Mouse (Mus musculus): ENCODE results near the gene Hils1. TPM values are rescaled to one million over a fixed set of nuclear protein-coding genes. Genes with fewer than 3 reads are reported as not detected.
A peak's percentile ranks its signal among the peaks of the same experiment; 100 is the strongest.
"Not testable (repeated sequence)": the region's sequence is repeated elsewhere in the genome, so short reads cannot be mapped to it uniquely, and the experiment has no call there.

The Hils1 gene
- total RNA-seq, 2 experiments from 2014 or later, result not detected

DNA sequence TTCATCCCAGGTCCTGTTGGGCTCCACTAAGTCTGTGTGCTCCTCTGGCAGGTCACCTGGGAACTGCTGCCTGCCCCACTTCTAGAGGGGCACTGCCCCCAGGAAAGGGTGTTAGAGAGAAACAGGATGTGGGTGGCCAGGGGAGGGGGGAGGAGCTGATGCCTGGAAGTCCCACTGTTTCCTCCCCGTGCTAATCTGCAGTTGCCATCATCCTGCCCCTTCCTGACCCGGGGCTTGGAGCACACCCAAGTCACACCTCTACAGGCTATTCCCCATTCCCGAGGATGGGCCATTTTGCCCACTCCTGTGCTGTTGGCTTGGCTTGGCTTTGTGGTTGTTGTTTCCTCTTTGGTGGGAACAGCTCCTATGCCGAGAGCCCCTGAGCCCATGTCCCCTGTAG lies 33.2 kb downstream of the Hils1 start:
- intact Hi-C loops (cut with DNase I), result no loop called here
- DNase-seq, result peak in 1 of 2 experiments; percentile 34

DNA sequence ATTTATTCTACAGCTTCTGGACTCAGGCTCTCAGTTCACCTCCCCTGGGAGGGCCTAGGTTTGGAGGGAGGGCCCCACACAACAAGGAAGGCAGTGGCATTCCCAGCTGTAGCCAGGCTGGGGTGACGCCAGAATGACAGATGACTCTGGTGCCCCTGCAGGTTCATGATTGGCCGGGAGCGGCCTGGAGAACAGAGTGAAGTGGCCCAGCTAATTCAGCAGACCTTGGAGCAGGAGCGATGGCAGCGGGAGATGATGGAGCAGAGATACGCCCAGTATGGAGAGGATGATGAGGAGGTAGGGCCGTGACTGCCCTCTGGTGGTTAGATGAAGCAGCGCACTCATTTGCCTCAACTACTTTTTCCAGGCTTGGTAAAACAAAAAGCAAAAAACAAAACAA lies 33.7 kb downstream of the Hils1 start:
- DNase-seq, result peak; percentile 36 to 74
- intact Hi-C loops (cut with DNase I), result no loop called here

DNA sequence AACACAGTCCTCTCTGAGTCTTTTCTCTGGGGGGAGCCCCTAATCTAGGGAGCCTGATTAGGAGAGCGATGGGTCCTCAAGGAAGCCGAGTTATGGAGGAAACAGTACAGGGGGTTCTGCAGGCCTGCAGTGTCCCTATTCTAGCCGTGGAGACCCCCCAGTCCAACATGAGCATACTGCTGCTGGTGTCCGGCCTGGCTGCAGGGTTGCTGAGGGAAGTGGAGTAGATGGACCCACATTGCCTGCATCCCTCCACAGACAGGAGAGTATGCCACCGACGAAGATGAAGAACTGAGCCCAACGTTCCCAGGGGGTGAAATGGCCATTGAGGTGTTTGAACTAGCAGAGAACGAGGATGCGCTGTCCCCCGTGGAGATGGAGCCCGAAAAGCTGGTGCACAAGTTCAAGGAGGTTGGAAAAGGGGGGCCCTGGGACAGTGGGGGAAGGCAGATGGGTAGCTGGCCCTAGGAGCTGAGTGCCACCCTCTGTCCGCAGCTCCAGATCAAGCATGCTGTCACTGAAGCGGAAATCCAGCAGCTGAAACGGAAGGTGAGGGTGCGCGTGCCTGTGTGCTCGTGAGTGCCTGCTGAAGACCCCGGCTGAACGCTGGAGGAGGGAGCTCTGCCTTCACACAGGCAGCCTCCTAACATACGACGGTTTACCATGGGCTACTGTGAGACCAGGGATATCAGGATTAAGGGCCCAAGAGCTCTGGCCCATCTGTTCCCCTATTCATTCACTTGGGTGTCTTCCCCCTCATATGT lies 34.4 kb downstream of the Hils1 start:
- intact Hi-C loops (cut with DNase I), result no loop called here
- DNase-seq, result no peak

DNA sequence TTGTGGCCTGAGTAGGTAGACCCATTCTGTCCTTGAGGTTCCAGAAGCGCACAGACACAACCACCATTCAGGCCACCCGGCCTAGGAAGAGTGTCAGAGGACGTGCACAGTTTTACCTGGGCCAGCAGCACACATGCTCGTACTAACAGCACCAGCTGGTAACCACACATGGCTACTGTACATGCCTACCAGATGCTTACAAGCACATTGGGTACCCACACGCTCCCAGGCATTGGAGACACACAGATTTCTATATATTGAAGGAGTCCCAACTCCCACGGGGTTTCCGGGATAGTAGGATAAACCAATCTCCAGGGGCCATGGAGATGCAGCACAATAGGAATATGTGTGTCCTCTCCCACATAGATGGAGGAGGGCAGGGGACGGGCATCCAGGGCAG lies 35.3 kb downstream of the Hils1 start:
- no peak for DNase-seq
- intact Hi-C loops (cut with DNase I), result no loop called here

DNA sequence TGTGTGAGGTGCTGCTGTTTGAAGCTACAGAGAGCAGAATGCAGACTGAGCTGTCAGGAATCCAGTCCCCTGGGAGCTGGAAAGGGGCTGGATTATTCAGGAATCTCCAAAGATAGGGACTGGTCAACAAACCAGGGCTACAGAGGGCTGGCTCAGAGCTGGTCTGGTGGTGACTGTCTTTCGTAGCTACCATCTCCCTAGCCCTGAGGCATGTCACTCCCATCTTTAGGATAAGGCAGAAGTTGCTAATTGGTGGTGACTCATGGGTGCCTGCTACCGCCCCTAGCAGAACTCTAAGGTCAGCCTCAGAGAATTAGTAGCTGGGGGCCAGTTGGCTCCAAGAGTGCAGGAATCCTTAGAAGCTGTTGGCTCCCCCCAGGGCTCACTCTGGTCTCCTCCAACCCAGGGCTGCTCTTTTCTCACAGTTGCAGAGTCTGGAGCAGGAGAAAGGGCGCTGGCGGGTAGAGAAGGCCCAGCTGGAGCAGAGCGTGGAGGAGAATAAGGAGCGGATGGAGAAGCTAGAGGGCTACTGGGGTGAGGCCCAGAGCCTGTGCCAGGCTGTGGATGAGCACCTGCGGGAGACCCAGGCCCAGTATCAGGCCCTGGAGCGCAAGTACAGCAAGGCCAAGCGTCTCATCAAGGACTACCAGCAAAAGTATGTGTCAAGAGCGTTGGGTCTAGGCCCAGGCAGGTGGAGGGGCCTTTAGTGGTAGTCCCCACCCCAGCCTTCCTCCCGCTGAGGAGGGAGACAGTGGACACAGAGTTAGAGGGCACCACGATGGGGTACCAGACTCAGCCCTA lies 36.9 kb downstream of the Hils1 start:
- no peak for DNase-seq
- intact Hi-C loops (cut with DNase I), result no loop called here

DNA sequence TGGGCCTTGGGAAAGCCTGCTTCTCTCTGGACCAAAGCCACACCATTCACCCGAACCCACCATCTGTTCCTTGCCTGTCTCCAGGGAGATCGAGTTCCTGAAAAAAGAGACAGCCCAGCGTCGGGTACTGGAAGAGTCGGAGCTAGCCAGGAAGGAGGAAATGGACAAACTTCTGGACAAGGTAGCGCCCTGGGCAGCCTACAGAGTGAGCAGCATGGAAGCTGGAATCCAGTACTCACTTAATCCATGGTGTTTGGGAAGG lies 37.5 kb downstream of the Hils1 start:
- no peak for DNase-seq
- intact Hi-C loops (cut with DNase I), result no loop called here

DNA sequence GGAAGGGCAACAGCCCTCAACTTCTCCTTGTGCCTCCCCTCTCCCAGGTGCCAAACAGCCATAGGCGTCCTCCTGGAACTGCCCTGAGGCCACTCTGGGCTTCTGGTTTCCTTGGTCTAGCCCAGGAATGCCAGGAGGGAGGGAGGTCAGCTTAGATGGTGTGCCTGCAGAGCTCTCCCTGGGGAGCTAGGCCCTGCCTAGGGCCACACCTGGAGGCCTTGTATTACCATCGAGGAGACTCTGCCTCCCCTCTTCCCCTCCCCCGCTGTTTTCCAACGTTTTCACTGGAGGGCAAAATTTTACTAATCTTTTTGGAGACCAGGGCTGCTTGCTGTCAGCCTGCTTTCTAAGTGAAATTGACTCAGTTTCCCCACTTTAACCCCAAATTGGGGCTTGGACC lies 38.6 kb downstream of the Hils1 start:
- intact Hi-C loops (cut with DNase I), result no loop called here
- no peak for DNase-seq

DNA sequence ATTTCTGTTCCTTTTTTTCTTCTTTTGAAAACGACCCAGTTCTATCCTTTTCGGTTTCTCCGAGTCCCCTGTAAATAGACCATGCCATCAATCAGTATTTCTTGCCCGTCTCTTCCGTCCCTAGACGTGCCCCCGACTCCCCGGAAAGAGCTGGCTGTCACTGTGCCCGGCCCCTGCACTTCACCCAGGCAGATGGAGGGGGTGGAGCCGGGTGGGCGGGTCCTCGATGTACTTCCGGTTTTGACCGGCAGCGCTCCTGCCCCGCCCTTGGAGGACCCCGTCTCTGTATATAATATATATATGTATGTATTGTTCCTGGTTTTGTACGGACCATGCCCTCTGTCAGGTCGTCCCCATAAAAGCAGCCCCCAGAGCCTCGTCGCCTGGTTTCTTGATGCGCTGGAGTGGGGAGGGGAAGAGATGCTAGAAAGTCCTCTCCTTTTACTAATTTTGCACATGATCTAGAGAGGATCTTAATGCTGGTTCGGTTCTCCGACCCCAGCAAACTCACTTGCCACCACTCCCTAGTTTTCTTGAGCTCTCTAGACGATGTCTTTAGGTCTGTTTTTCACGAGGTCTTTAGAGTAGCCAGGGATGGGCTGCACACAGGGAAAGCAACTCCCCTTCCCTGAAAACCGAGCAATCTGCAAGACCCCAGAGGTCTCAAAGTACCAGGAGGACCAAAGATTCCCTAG lies 39.3 kb downstream of the Hils1 start:
- DNase-seq, result peak; percentile 66 to 79
- intact Hi-C loops (cut with DNase I), result no loop called here

DNA sequence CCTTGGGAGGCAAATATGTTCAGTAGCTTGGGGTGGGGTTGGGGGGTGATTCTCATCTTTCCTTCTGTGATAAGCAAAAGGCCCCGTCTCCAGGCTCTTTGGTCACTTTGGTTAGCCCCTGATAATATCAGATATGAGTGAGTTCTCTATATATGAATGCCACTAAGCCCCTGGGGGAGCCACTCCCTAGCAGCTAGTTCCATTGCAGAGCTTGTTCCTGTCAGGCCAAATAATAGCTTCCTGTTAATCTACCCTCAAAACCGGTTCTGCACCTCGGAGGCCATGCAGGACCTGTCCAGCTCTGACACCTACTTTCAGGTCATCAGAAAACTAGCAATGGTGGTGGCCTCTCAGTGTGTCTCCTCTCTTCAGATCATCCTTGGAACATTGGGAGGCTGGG lies 40.0 kb downstream of the Hils1 start:
- intact Hi-C loops (cut with DNase I), result no loop called here
- DNase-seq, result no peak

DNA sequence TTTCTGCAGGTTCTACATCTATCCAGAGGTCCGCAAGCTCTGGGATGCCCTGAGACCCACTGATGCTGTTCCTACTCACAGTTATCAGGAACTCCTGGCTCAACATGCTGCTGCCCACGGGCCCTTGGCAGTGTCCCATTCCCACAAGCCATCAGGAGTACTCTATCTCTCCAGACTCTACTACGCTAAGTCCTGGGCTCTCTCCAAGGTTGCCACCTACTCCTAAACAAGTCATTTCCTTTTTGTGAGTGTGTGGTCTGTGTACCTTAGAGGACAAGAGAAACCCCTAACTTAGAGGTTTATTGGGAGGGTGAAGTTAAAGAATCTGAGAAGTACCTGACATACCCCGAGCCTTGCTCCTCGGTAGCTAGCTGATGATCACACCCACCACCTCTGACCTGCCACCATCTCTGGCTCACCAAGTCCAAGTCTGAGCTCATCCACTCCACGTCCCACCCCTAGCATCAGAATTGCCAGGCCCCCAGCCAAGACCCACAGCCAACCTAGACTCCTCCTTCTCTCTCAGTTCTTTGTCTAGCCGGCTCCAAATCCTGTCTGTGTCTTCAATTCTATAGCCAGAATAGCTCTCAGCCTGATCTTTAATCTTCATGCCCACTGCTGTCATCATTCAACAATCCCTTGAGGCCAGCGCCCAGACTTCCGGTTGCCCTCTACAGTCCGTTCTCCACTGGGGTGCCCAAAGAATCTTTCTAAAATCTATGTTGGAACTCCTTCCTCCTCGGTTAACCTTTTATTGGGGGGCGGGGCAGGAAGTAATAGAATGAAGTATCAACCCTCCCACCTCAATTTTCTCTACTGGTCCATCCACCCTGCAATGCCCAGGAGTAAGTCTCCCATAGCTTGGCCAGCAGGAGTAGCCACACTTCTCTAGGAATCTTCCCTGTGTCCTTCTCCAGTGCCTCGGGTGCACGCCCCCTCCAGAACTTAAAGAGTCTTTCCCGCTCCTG lies 41.6 kb downstream of the Hils1 start:
- no peak for DNase-seq
- intact Hi-C loops (cut with DNase I), result no loop called here

DNA sequence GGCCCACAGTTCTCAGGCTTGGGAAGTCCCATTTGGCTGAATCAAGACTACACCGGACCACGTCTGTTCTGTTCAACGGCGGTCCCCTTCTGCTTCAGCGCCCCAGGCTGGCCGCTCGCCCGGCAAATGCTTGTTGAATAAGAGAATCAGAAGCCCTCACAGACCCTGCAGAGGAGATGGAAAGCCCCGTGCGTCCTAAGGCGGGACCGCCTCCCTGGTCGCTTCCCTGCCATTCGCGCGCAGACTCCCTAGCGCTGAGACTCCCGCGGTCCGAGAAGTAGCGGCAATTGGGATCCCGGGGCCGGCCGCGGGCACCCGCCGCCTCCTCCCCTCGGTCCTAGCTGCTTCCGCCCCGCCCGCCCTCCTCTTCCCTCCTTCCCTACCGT lies 42.2 kb downstream of the Hils1 start, which contains the start of gene Samd14:
Gene Samd14, plus strand, starts transcription at position 251 of the 386 bp plus-strand sequence.
- peak in 1 of 2 experiments; percentile 44 for DNase-seq
- intact Hi-C loops (cut with DNase I), result no loop called here

DNA sequence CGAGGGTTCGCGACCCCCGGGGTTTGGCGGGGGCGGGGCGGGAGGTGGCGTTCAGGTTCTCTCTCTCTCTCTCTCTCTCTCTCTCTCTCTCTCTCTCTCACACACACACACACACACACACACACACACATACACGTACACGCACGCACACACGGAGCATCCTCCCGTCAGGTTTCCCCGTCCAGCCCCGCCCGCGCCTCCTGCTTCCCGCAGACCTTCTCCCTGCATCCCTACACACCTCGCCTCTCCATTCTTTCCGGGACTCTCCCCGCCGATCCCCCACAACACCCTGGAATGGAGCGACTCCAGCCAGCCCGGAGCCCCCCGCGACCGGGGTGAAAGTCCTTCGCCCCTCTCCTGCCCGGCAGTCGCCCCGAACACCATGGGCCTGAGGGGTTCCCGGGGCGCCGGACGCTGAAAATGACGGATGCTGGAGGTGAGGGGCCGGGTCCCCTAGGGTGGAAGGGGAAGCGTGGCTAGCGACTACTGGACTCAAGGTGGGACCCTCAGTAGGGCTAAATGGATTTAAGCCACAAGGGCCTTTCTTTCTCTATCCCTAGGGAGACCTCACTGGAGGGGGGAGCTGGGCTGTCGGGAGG lies 42.8 kb downstream of the Hils1 start:
- no peak for DNase-seq
- intact Hi-C loops (cut with DNase I), result no loop called here

DNA sequence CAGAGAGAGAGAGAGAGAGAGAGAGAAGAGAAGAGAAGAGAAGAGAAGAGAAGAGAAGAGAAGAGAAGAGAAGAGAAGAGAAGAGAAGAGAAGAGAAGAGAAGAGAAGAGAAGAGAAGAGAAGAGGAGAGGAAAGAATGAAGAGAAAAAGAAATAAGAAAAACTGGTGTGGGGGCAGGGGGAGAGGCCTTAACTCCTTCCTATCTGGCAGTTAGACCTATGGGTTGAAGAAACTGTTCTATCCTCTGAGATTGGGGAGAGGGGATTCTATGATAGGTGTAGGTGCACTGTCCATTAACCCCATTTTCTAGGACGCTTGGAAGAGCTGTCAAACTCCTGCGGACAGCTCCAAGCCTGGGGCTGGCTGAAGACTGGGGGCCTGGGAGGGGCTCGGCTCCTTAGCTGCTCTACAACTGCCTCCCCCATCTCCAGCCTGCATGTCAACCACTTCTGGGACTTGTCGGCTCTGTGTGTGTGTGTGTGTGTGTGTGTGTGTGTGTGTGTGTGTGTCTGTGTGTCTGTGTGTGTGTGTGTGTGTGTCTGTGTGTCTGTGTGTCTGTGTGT lies 43.5 kb downstream of the Hils1 start:
- intact Hi-C loops (cut with DNase I); DNase-seq: not testable (repeated sequence)

DNA sequence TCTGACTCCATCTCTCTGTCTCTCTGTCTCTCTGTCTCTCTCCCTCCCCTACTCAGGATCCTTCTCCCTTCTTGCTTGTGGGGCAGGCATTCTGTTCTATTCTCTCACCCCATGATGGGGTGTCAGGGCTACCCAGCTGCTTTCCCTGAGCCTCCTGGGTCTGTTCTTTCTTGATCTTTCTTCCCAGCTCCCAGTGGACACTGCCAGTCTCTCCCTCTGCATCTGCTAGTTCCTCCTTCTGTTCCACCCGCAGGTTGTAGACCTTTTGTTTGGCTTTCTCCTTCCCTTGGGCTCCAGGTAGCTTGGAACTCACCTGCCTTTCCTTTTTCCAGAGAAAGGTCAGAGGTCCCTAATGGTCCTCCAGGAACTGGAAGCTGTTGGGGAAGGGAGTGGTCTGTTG lies 44.0 kb downstream of the Hils1 start:
- intact Hi-C loops (cut with DNase I), result no loop called here
- DNase-seq, result no peak

DNA sequence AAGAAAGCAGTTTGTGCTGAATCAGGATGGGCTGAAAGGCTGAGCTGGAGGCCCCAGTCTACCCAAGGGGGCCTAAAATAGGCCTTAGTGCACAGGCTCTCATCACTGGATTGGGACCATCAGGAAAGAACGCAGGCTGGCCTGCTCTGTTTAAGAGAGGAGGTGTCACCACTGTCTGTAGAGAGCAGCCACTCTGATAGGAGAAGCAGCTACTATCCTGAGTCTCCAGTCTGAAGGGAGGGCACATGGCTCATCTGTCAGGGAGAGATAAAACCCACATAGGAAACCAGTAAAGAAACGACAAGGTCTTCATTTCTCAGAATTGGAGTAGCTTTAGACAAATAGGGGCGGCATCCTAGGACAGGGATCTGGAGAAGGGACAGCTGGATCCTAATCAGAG lies 44.7 kb downstream of the Hils1 start:
- no peak for DNase-seq
- intact Hi-C loops (cut with DNase I), result no loop called here

DNA sequence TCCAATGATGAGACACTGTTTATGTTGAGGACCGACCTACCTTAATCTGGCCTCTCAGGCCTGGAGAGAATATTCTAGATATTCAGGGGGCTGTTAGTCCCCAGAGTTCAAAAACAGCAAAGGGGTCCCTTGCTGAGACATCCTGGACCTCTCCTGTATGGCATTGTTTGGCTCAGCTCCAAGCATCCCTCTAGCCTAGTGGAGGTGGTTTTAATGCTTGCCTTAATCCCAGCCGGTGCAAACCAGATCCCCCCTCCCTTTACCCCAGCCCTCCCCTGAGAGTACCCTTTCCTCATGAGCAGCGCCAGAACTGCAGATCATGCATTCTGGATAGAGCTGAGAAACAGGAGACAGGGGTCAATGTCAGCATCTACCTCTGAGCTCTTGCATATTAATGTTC lies 45.1 kb downstream of the Hils1 start:
- intact Hi-C loops (cut with DNase I), result no loop called here
- no peak for DNase-seq

DNA sequence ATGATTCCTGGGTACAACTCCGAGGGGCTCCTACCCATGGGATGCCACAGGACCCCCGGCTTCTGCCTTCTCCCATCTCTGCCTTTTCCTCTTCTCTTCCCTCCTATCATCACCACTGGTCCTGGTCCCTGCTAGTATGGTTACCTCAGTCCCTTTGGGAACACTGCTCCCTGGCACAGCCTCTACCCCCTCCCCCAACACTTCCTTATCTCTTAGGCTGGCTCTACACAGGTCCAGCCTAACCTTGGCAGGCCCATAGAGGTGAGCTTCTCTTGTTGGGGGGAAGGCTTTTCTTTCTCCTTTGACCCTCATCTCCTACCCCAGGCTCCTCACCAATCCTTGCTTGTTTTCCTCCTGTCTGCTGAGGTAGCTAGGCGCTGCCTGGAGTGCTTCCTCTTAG lies 48.1 kb downstream of the Hils1 start:
- intact Hi-C loops (cut with DNase I), result no loop called here
- no peak for DNase-seq
